Mouse (Mus musculus) regulatory T cell (primary cell): Measurements from ENCODE around the gene Rftn2.

ENCODE experiments used
- in situ Hi-C: fragments of 300-600 bp; cut with MboI, MseI; formaldehyde crosslinking; loops from one replicate; pipeline ENCODE4 v1.15.1; 2025; ENCODE audit warnings: high pct_unique_total_duplicates

Rftn2 gene

DNA sequence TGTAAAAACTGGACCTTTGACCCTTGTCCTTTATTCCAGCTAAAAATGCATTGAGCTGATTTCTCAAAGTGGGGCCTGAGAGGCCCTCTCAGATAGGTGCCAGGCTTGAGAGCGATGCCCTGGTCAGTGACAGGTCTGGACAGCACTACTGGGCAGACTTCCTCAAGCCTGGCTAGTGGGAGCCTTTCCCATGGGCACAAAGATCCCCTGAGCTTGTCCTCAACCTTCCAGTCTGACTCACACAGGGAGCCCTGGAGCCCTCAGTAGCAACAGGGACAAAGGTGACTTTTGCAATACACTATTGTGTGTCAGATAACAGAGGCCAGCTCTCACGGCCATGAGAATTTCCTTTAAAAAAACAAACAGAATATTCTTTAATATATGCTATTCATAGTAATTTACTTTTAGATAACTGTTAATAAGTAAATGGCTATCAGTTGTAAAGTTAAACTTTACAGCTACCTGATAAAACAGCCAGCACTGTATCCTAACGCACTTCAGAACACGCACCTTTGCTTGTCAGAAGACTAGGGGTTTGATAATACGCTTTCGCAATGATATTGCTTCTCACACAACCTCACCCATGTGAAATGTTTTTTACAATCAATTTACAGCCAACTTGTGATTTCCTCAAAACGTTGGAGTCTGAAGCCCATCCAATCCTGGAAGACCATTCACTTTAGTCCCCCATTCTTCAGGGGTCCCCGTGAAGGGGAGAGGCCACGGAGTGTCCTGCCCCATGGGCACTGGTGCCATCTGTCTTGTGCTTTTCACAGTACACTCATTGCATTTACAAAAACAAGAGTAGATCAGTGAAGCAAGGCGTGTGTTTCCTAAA is 52.6 kb downstream of the Rftn2 start:
- in situ Hi-C loops, result no loop called here

- in situ Hi-C loops, result no loop called here
Measured at GRCm38 (mm10) chr1:55171361-55172325, 54.9 kb downstream of the Rftn2 start.

- in situ Hi-C loops, result no loop called here
Measured at GRCm38 (mm10) chr1:55168591-55168990, 58.0 kb downstream of the Rftn2 start.

GRCm38 (mm10) chr1:55167560-55167959 is 59.0 kb downstream of the Rftn2 start:
- in situ Hi-C loops, result no loop called here

DNA sequence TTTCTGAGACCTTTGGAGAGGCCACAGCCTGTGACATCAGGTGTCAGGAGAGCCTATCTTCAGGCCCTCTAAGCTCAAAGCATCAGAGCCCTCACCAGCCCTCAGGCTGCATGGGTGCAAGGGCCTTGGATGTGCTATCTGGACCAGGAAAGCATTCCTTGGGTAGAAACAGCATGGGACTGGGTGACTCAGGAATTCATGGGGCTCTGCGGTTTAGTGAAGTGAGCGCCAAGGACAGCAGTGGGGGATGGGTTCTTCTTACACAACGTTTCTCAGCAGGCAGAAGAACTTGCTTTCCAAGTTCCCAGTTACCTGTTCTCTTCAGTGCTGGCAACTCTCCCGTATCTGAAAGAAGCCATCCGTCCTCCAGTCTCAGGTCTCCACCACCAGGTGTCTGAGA is 62.6 kb downstream of the Rftn2 start:
- in situ Hi-C loops, result no loop called here

GRCm38 (mm10) chr1:55162781-55163180 is 63.8 kb downstream of the Rftn2 start:
- in situ Hi-C loops, result no loop called here

- in situ Hi-C loops, result no loop called here
Measured at GRCm38 (mm10) chr1:55161895-55162294, 64.7 kb downstream of the Rftn2 start.

GRCm38 (mm10) chr1:55160831-55161638 is 65.5 kb downstream of the Rftn2 start:
- in situ Hi-C loops, result no loop called here

DNA sequence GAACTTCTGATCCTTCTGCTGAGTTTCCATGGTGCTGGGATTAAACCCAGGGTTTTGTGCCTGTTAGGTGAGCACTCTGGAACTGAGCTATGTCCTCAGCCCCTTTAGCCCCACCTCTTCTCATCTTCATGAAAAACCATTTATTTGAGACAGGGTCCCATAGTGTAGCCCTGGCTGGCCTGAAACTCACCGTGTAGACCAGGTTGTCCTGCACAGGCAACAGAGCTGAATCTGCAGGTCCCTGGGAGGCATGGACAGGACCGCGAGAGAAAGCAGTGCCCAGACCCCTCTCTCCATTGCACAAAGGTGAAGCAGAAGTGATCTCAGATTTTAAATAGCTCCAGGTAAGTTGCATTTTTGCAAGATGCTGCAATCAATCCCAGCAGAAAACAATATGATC is 66.4 kb downstream of the Rftn2 start:
- in situ Hi-C loops, result no loop called here

- in situ Hi-C loops, result no loop called here
Measured at GRCm38 (mm10) chr1:55158821-55159220, 67.8 kb downstream of the Rftn2 start.

- in situ Hi-C loops, result no loop called here
Measured at GRCm38 (mm10) chr1:55158211-55158610, 68.4 kb downstream of the Rftn2 start.

DNA sequence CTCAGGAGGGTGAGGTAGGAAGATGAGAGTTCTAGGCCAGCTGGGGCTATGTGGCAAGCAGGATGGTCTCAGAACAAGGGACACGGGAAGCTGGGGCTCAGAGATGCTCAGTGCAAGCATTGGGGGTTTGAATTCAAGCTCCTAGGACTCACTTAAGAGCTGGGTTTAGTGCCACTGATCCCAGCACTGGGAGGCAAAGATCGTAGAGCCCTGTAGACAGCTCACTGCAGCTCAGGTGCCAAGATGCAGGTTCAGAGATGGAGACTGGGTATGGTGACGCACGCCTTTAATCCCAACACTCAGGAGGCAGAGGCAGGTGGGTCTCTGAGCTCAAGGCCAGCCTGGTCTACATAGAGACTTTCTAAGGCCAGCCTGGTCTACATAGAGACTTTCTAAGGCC is 69.3 kb downstream of the Rftn2 start:
- in situ Hi-C loops, result no loop called here

GRCm38 (mm10) chr1:55145556-55145955 is 81.0 kb downstream of the Rftn2 start:
- in situ Hi-C loops, result no loop called here

GRCm38 (mm10) chr1:55144338-55144737 is 82.2 kb downstream of the Rftn2 start:
- in situ Hi-C loops, result no loop called here

DNA sequence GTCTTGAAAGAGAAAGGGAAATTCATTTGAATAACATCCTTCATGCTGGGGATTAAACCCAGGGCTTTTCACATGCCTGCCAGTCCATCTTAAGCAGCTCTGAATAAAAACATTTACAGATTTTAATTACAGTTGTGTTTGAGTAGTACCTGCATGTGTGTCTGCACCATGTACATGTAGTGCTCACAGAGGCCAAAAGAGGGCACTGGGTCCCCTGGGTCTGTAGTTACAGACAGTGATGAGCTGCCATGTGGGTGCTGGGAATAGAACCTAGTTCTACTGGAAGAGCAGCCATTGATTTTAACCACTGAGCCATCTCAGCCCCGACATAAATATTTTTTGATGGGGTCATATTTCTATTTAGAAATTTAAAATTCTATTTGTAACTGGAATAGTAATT is 90.7 kb downstream of the Rftn2 start:
- in situ Hi-C loops, result no loop called here

GRCm38 (mm10) chr1:55134301-55134700 is 92.3 kb downstream of the Rftn2 start:
- in situ Hi-C loops, result no loop called here

DNA sequence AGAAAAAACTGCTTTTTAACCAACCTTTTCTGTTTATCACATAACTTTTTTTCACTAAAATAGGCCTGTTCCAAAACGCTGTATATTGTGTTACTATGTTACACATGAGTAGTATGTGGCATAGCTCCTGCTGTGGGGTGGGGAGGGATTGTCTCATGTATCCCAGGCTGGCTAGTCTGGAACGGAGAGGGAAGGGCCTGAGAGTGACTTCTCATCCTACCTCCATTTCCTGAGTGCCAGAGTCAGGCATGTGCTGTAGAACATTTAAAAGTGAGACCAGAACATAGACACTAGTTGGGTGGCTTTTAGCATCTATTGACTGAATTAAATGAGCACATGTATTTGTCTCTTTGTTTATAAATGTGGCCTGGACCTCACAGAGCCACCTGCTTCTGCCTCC is 93.4 kb downstream of the Rftn2 start:
- in situ Hi-C loops, result no loop called here

GRCm38 (mm10) chr1:55132308-55132707 is 94.3 kb downstream of the Rftn2 start:
- in situ Hi-C loops, result no loop called here

- in situ Hi-C loops, result no loop called here
Measured at GRCm38 (mm10) chr1:55131424-55132014, 95.1 kb downstream of the Rftn2 start.

GRCm38 (mm10) chr1:55130943-55131401 is 95.6 kb downstream of the Rftn2 start, which contains the start of gene Mob4:
Mob4 (plus strand) TSS chr1:55131231.
- in situ Hi-C loops, result no loop called here
